Comparison of ENCODE assay signal across 12 mouse cellular contexts in genomic region chr5:146677151-146677515, GRCm38 (mm10).
DNase-seq lines count a peak whose midpoint lies in the region; ATAC-seq and TF ChIP-seq lines count a peak whose summit lies in the region.
"Had no signal": no experiment of that assay in that cellular context is flagged by ENCODE, and none has a peak within 500 bp of the region (broad histone marks: within the 10 kb centered on the region; RNA-seq: fewer than 3 reads in every experiment).

No protein-coding gene starts in this region.

- no peaks in the 10 kb centered on the region for H3K36me3 ChIP-seq in CH12.LX (replicated peaks in 1 of 2; ENCODE audit: control insufficient read depth in 1 of 2, insufficient read depth in 1 of 2, low read length in 1 of 2)
- H3K36me3 ChIP-seq in intestine, embryonic 14.5 days (ENCODE audit: control insufficient read depth, insufficient read depth, low read length): no peaks in the 10 kb centered on the region
- H3K36me3 ChIP-seq in kidney, embryonic 15.5 days: no peaks in the 10 kb centered on the region
- H3K36me3 ChIP-seq in liver, embryonic 14.5 days (replicated peaks; ENCODE audit: control insufficient read depth, insufficient read depth, low read depth): no peaks in the 10 kb centered on the region
- no peaks in the 10 kb centered on the region for H3K36me3 ChIP-seq in hindbrain, embryonic 14.5 days (replicated peaks; ENCODE audit: control insufficient read depth, insufficient read depth)
- H3K36me3 ChIP-seq: embryonic facial prominence, embryonic 12.5 days; limb, embryonic 12.5 days; midbrain, embryonic 15.5 days had no signal

- no peak for TF ChIP-seq EP300 in CH12.LX (IDR thresholded peaks at IDR 0.05; ENCODE audit: low read length)
- no peak for TF ChIP-seq EP300 in liver, embryonic 14.5 days (IDR thresholded peaks at IDR 0.05; ENCODE audit: low read depth)

- no peaks in the 10 kb centered on the region for H3K79me2 ChIP-seq in CH12.LX (replicated peaks; ENCODE audit: control insufficient read depth, extremely low read depth, insufficient read depth, poor library complexity, severe bottlenecking)

- peak overlapping the region; percentile 91 for H3K4me2 ChIP-seq in CH12.LX (ENCODE audit: insufficient read depth, low read depth, poor library complexity, severe bottlenecking)
- no peak overlapping the region for H3K4me2 ChIP-seq in intestine, embryonic 14.5 days (ENCODE audit: low read length)
- no peak overlapping the region for H3K4me2 ChIP-seq in kidney, embryonic 15.5 days
- no peak overlapping the region for H3K4me2 ChIP-seq in liver, embryonic 14.5 days (ENCODE audit: low read depth)
- no peak overlapping the region for H3K4me2 ChIP-seq in hindbrain, embryonic 14.5 days (replicated peaks)
- H3K4me2 ChIP-seq: embryonic facial prominence, embryonic 12.5 days; limb, embryonic 12.5 days; midbrain, embryonic 15.5 days had no signal

- 85% methylated on average over 8 of the region's 8 CpGs for WGBS in intestine, embryonic 14.5 days
- 56% methylated on average over 8 of the region's 8 CpGs for WGBS in kidney, embryonic 15.5 days
- 83% methylated on average over 8 of the region's 8 CpGs for WGBS in liver, embryonic 14.5 days (ENCODE audit: insufficient replicate concordance)
- 62% methylated on average over 8 of the region's 8 CpGs for WGBS in hindbrain, embryonic 14.5 days

- H3K4me3 ChIP-seq in CH12.LX (replicated peaks in 1 of 3; ENCODE audit: low read depth in 2 of 3, low read length in 2 of 3, poor library complexity in 1 of 3): no peak overlapping the region
- H3K4me3 ChIP-seq in intestine, embryonic 14.5 days (ENCODE audit: low read depth, low read length): no peak overlapping the region
- H3K4me3 ChIP-seq in kidney, embryonic 15.5 days (replicated peaks): no peak overlapping the region
- H3K4me3 ChIP-seq in liver, embryonic 14.5 days (ENCODE audit: insufficient read depth in 1 of 2, low read depth in 2 of 2, low read length in 2 of 2): no peak overlapping the region
- no peak overlapping the region for H3K4me3 ChIP-seq in hindbrain, embryonic 14.5 days (replicated peaks; ENCODE audit: low read length)
- H3K4me3 ChIP-seq: embryonic facial prominence, embryonic 12.5 days; limb, embryonic 12.5 days; midbrain, embryonic 15.5 days had no signal

- peak; percentile 54 for DNase-seq in CH12.LX (ENCODE audit: extremely low read depth)
- DNase-seq in intestine, embryonic 14.5 days (ENCODE audit: low spot score): no peak
- no peak for DNase-seq in liver, embryonic 14.5 days (ENCODE audit: low read depth in 3 of 3, low spot score in 3 of 3)
- no peak for DNase-seq in yolk sac, embryonic 10.5 days (ENCODE audit: low spot score)
- DNase-seq in urinary bladder, postnatal 4 days (ENCODE audit: low spot score in 2 of 2): no peak
- DNase-seq in hindbrain, embryonic 14.5 days (ENCODE audit: low spot score): no peak
- DNase-seq in left cerebral cortex, adult 11 months (ENCODE audit: low spot score): no peak
- DNase-seq: layer of hippocampus, postnatal 36 days had no signal

- peak in 1 of 2 experiments; percentile 15; a peak in 1 of 4 replicates for TF ChIP-seq CTCF in CH12.LX (conservative IDR thresholded peaks at IDR 0.05 in 1 of 2, IDR thresholded peaks at IDR 0.05 in 1 of 2; ENCODE audit: low read depth in 2 of 2, low read length in 2 of 2)
- TF ChIP-seq CTCF in liver, embryonic 14.5 days (IDR thresholded peaks at IDR 0.05; ENCODE audit: low read depth): no peak

- no peak for TF ChIP-seq RAD21 in CH12.LX (IDR thresholded peaks at IDR 0.05; ENCODE audit: low read depth, low read length)

- peaks cover 19% of the 10 kb centered on the region for H3K27me3 ChIP-seq in CH12.LX (replicated peaks)
- no peaks in the 10 kb centered on the region for H3K27me3 ChIP-seq in intestine, embryonic 14.5 days (replicated peaks; ENCODE audit: control insufficient read depth, insufficient read depth, low read length)
- H3K27me3 ChIP-seq in kidney, embryonic 15.5 days: 0 out of 2 replicates have a peak, but pooled peaks cover 12% of the 10 kb centered on the region
- H3K27me3 ChIP-seq in liver, embryonic 14.5 days (ENCODE audit: control insufficient read depth, insufficient read depth, low read length): no peaks in the 10 kb centered on the region
- H3K27me3 ChIP-seq in hindbrain, embryonic 14.5 days (ENCODE audit: control insufficient read depth, insufficient read depth, low read length): no peaks in the 10 kb centered on the region; the same call in 1 of the 2 replicates
- H3K27me3 ChIP-seq: embryonic facial prominence, embryonic 12.5 days had no signal

- dilution Hi-C loops in CH12.LX (cut with MboI; ENCODE audit: extremely low pct_ligation_motif_present, extremely low pct_unique_long_range_greater_than_20kb, low sequenced_read_pairs): no loop called here

- peaks cover 15 to 72% of the 10 kb centered on the region in 2 experiments for H3K4me1 ChIP-seq in CH12.LX (ENCODE audit: control insufficient read depth in 1 of 2, insufficient read depth in 2 of 2)
- H3K4me1 ChIP-seq in intestine, embryonic 14.5 days (replicated peaks; ENCODE audit: control insufficient read depth, insufficient read depth, low read length): peaks cover 6% of the 10 kb centered on the region; the same call in 1 of the 2 replicates
- peaks cover 41% of the 10 kb centered on the region for H3K4me1 ChIP-seq in kidney, embryonic 15.5 days
- H3K4me1 ChIP-seq in liver, embryonic 14.5 days (replicated peaks; ENCODE audit: control insufficient read depth in 2 of 2, insufficient read depth in 2 of 2, low read length in 1 of 2): peaks cover 39 to 47% of the 10 kb centered on the region in 2 experiments
- peaks cover 6% of the 10 kb centered on the region; the same call in 1 of the 2 replicates for H3K4me1 ChIP-seq in hindbrain, embryonic 14.5 days (replicated peaks; ENCODE audit: control insufficient read depth, insufficient read depth, low read length)
- H3K4me1 ChIP-seq: embryonic facial prominence, embryonic 12.5 days had no signal

- ATAC-seq in intestine, embryonic 14.5 days (replicated peaks; ENCODE audit: low FRiP score, low TSS enrichment, low read depth): no peak
- no peak for ATAC-seq in kidney, embryonic 15.5 days (replicated peaks; ENCODE audit: low FRiP score)
- no peak for ATAC-seq in liver, embryonic 14.5 days (ENCODE audit: insufficient read depth)
- no peak for ATAC-seq in hindbrain, embryonic 14.5 days (ENCODE audit: low FRiP score)
- ATAC-seq: midbrain, embryonic 15.5 days had no signal

- H3K9me3 ChIP-seq in CH12.LX (replicated peaks; ENCODE audit: low read length): no peaks in the 10 kb centered on the region
- H3K9me3 ChIP-seq in intestine, embryonic 14.5 days (ENCODE audit: control insufficient read depth, low read length): 0 out of 2 replicates have a peak, but pooled peaks cover 3% of the 10 kb centered on the region
- no peaks in the 10 kb centered on the region for H3K9me3 ChIP-seq in kidney, embryonic 15.5 days (replicated peaks)
- no peaks in the 10 kb centered on the region for H3K9me3 ChIP-seq in liver, embryonic 14.5 days (ENCODE audit: control insufficient read depth, low read length)
- H3K9me3 ChIP-seq in hindbrain, embryonic 14.5 days (ENCODE audit: control insufficient read depth, low read length): no peaks in the 10 kb centered on the region
- H3K9me3 ChIP-seq: embryonic facial prominence, embryonic 12.5 days; limb, embryonic 12.5 days; midbrain, embryonic 15.5 days had no signal

- in situ Hi-C loops in CH12.LX (cut with MboI; ENCODE audit: low pct_ligation_motif_present, low pct_unique_long_range_greater_than_20kb, low sequenced_read_pairs): loop anchor here (10.0 to 25.0 kb wide), 3 partner anchors 185 to 635 kb away; partner anchors contain the start of genes Cdx2 and Urad

- H3K27ac ChIP-seq in CH12.LX (ENCODE audit: insufficient read depth, low read depth): peak overlapping the region; percentile 54; the same call in 1 of the 2 replicates
- H3K27ac ChIP-seq in intestine, embryonic 14.5 days (ENCODE audit: low read depth): peak overlapping the region; percentile 71
- peak overlapping the region; percentile 83 for H3K27ac ChIP-seq in kidney, embryonic 15.5 days
- peak overlapping the region; percentile 33; the same call in 1 of the 2 replicates for H3K27ac ChIP-seq in liver, embryonic 14.5 days
- no peak overlapping the region for H3K27ac ChIP-seq in hindbrain, embryonic 14.5 days
- H3K27ac ChIP-seq: embryonic facial prominence, embryonic 12.5 days; limb, embryonic 12.5 days; midbrain, embryonic 15.5 days had no signal

- peak; percentile 5; the same call in 1 of the 2 replicates for TF ChIP-seq POLR2A in CH12.LX (IDR thresholded peaks at IDR 0.05; ENCODE audit: low read depth, low read length)

- no peak overlapping the region for H3K9ac ChIP-seq in CH12.LX (ENCODE audit: insufficient read depth, low read depth)
- H3K9ac ChIP-seq in intestine, embryonic 14.5 days (ENCODE audit: low read length): no peak overlapping the region
- no peak overlapping the region for H3K9ac ChIP-seq in kidney, embryonic 15.5 days
- no peak overlapping the region for H3K9ac ChIP-seq in liver, embryonic 14.5 days (replicated peaks)
- H3K9ac ChIP-seq in hindbrain, embryonic 14.5 days: no peak overlapping the region
- H3K9ac ChIP-seq: embryonic facial prominence, embryonic 12.5 days; limb, embryonic 12.5 days; midbrain, embryonic 15.5 days had no signal

TF ChIP-seq in CH12.LX, 34 proteins besides CTCF, POLR2A, EP300 and RAD21:
- TF ChIP-seq SMC3 (IDR thresholded peaks at IDR 0.05; ENCODE audit: low read depth, low read length): no peak
- no peak for TF ChIP-seq UBTF (IDR thresholded peaks at IDR 0.05; ENCODE audit: low read depth, low read length)
- TF ChIP-seq ZNF384 (IDR thresholded peaks at IDR 0.05; ENCODE audit: low read depth, low read length): no peak
- no peak for TF ChIP-seq JUN (IDR thresholded peaks at IDR 0.05; ENCODE audit: insufficient read depth, low read depth, low read length)
- no peak for TF ChIP-seq NRF1 (IDR thresholded peaks at IDR 0.05; ENCODE audit: low read depth, low read length)
- TF ChIP-seq HCFC1 (IDR thresholded peaks at IDR 0.05; ENCODE audit: low read depth, low read length): no peak
- TF ChIP-seq ETS1 (conservative IDR thresholded peaks at IDR 0.05; ENCODE audit: low read depth, low read length): peak; percentile 32; the same call in 1 of the 2 replicates
- TF ChIP-seq MEF2A (IDR thresholded peaks at IDR 0.05; ENCODE audit: borderline replicate concordance, low read depth, low read length): no peak
- no peak for TF ChIP-seq PAX5 (IDR thresholded peaks at IDR 0.05; ENCODE audit: low read length)
TF ChIP-seq in CH12.LX: peak in this region for 1.
